Mouse (Mus musculus): ENCODE data around the gene Pkd1l2. TPM values are rescaled to one million over a fixed set of nuclear protein-coding genes. Genes with fewer than 3 reads are reported as not detected.

The Pkd1l2 gene
- total and polyA plus RNA-seq, 2 experiments from 2014 or later = 0.05 to 2.0 TPM

- no peak overlapping the region for H3K4me2 ChIP-seq (ENCODE audit: low read depth, low read length)
- no peaks in the 10 kb centered on the region for H3K36me3 ChIP-seq (ENCODE audit: insufficient read depth, low read length)
- DNase-seq (ENCODE audit: low spot score) (no peak), ATAC-seq (peak; percentile 37; the same call in 1 of the 2 replicates)
- peak; percentile 0; the same call in 1 of the 2 replicates for TF ChIP-seq CTCF (IDR thresholded peaks at IDR 0.05; ENCODE audit: low read depth)
- no peak overlapping the region for H3K4me3 ChIP-seq (ENCODE audit: low read length)
- H3K9me3 ChIP-seq (ENCODE audit: low read length) = no peaks in the 10 kb centered on the region
- H3K27ac ChIP-seq = no peak overlapping the region
- WGBS = 70% methylated on average over 7 of the region's 7 CpGs
- 0 out of 2 replicates have a peak, but pooled peaks cover 10% of the 10 kb centered on the region for H3K4me1 ChIP-seq (ENCODE audit: insufficient read depth, low read length)
- no peak overlapping the region for H3K9ac ChIP-seq (replicated peaks; ENCODE audit: low read length)
- H3K27me3 ChIP-seq (ENCODE audit: insufficient read depth, low read length) = no peaks in the 10 kb centered on the region
These were observed 34.3 kb upstream of the Pkd1l2 start for GRCm38 (mm10) chr8:117116534-117116933.

- H3K36me3 ChIP-seq (ENCODE audit: insufficient read depth, low read length) = no peaks in the 10 kb centered on the region
- H3K9me3 ChIP-seq (ENCODE audit: low read length) = no peaks in the 10 kb centered on the region
- no peak overlapping the region for H3K9ac ChIP-seq (replicated peaks; ENCODE audit: low read length)
- 0 out of 2 replicates have a peak, but pooled peaks cover 10% of the 10 kb centered on the region for H3K4me1 ChIP-seq (ENCODE audit: insufficient read depth, low read length)
- peak; percentile 30; the same call in 1 of the 2 replicates for ATAC-seq
- H3K4me3 ChIP-seq (ENCODE audit: low read length) = no peak overlapping the region
- peak; percentile 27 for DNase-seq (ENCODE audit: low spot score)
- 11% methylated on average over 13 of the region's 13 CpGs for WGBS
- peak overlapping the region; percentile 23; the same call in 1 of the 2 replicates for H3K4me2 ChIP-seq (ENCODE audit: low read depth, low read length)
- peak; percentile 43 for TF ChIP-seq CTCF (IDR thresholded peaks at IDR 0.05; ENCODE audit: low read depth)
- H3K27me3 ChIP-seq (ENCODE audit: insufficient read depth, low read length) = no peaks in the 10 kb centered on the region
- no peak overlapping the region for H3K27ac ChIP-seq
These were observed 33.6 kb upstream of the Pkd1l2 start for GRCm38 (mm10) chr8:117115676-117116446.

GRCm38 (mm10) chr8:117115094-117115493, 32.8 kb upstream of the Pkd1l2 start:
- Histone ChIP-seq H3K4me2 (ENCODE audit: low read depth, low read length) (no peak overlapping the region), H3K4me3 (ENCODE audit: low read length) (no peak overlapping the region), H3K27me3 (ENCODE audit: insufficient read depth, low read length) (no peaks in the 10 kb centered on the region), H3K36me3 (ENCODE audit: insufficient read depth, low read length) (no peaks in the 10 kb centered on the region), H3K4me1 (ENCODE audit: insufficient read depth, low read length) (0 out of 2 replicates have a peak, but pooled peaks cover 10% of the 10 kb centered on the region), H3K27ac (no peak overlapping the region), H3K9me3 (ENCODE audit: low read length) (no peaks in the 10 kb centered on the region), H3K9ac (replicated peaks; ENCODE audit: low read length) (no peak overlapping the region)
- DNase-seq (ENCODE audit: low spot score) = peak; percentile 60
- peak; percentile 57 for ATAC-seq
- 44% methylated on average over 6 of the region's 6 CpGs for WGBS
- TF ChIP-seq CTCF (IDR thresholded peaks at IDR 0.05; ENCODE audit: low read depth) = no peak

GRCm38 (mm10) chr8:117112261-117112660, 30.0 kb upstream of the Pkd1l2 start:
- no peak for DNase-seq (ENCODE audit: low spot score)
- WGBS = 68% methylated on average over 8 of the region's 8 CpGs
- Histone ChIP-seq H3K36me3 (ENCODE audit: insufficient read depth, low read length) (no peaks in the 10 kb centered on the region), H3K4me3 (ENCODE audit: low read length) (no peak overlapping the region), H3K27me3 (ENCODE audit: insufficient read depth, low read length) (no peaks in the 10 kb centered on the region), H3K9me3 (ENCODE audit: low read length) (no peaks in the 10 kb centered on the region), H3K4me1 (ENCODE audit: insufficient read depth, low read length) (0 out of 2 replicates have a peak, but pooled peaks cover 10% of the 10 kb centered on the region), H3K27ac (no peak overlapping the region), H3K4me2 (ENCODE audit: low read depth, low read length) (no peak overlapping the region), H3K9ac (replicated peaks; ENCODE audit: low read length) (no peak overlapping the region)
- TF ChIP-seq CTCF (IDR thresholded peaks at IDR 0.05; ENCODE audit: low read depth) = no peak
- no peak for ATAC-seq

GRCm38 (mm10) chr8:117111641-117112040, 29.4 kb upstream of the Pkd1l2 start:
- Histone ChIP-seq H3K9ac (replicated peaks; ENCODE audit: low read length) (no peak overlapping the region), H3K4me3 (ENCODE audit: low read length) (no peak overlapping the region), H3K4me1 (ENCODE audit: insufficient read depth, low read length) (0 out of 2 replicates have a peak, but pooled peaks cover 10% of the 10 kb centered on the region), H3K27me3 (ENCODE audit: insufficient read depth, low read length) (no peaks in the 10 kb centered on the region), H3K9me3 (ENCODE audit: low read length) (no peaks in the 10 kb centered on the region), H3K27ac (no peak overlapping the region), H3K4me2 (ENCODE audit: low read depth, low read length) (no peak overlapping the region), H3K36me3 (ENCODE audit: insufficient read depth, low read length) (no peaks in the 10 kb centered on the region)
- DNase-seq (ENCODE audit: low spot score) (no peak), ATAC-seq (no peak)
- TF ChIP-seq CTCF (IDR thresholded peaks at IDR 0.05; ENCODE audit: low read depth) = no peak
- 77% methylated on average over 3 of the region's 3 CpGs for WGBS

GRCm38 (mm10) chr8:117109801-117110390, 27.6 kb upstream of the Pkd1l2 start:
- peak; percentile 62 for DNase-seq (ENCODE audit: low spot score)
- H3K4me2 ChIP-seq (ENCODE audit: low read depth, low read length) = no peak overlapping the region
- no peaks in the 10 kb centered on the region for H3K4me1 ChIP-seq (ENCODE audit: insufficient read depth, low read length)
- no peak for ATAC-seq
- no peak overlapping the region for H3K9ac ChIP-seq (replicated peaks; ENCODE audit: low read length)
- WGBS = 54% methylated on average over 16 of the region's 16 CpGs
- no peak overlapping the region for H3K27ac ChIP-seq
- H3K27me3 ChIP-seq (ENCODE audit: insufficient read depth, low read length) = no peaks in the 10 kb centered on the region
- TF ChIP-seq CTCF (IDR thresholded peaks at IDR 0.05; ENCODE audit: low read depth) = peak; percentile 59
- H3K9me3 ChIP-seq (ENCODE audit: low read length) = no peaks in the 10 kb centered on the region
- no peak overlapping the region for H3K4me3 ChIP-seq (ENCODE audit: low read length)
- H3K36me3 ChIP-seq (ENCODE audit: insufficient read depth, low read length) = no peaks in the 10 kb centered on the region
